Mouse (Mus musculus) limb, embryonic 15.5 days (tissue): ENCODE measurements around the gene Crb2. TPM values are rescaled to one million over a fixed set of nuclear protein-coding genes. Genes with fewer than 3 reads are reported as not detected.

Source experiments
- ATAC-seq: fragments of 200-750 bp; cut with Nextera tagmentation; 2 replicates; pipeline ENCODE4 v1.8.0; 2017; ENCODE audit warnings: low read depth, moderate TSS enrichment; ENCODE audit not compliant: insufficient number of reproducible peaks, low FRiP score, low TSS enrichment
- H3K27ac ChIP-seq: fragments of 300-500 bp; sonication (generic); 2 replicates; pipeline ENCODE4 v1.5.1; 2015; ENCODE audit warnings: moderate library complexity, mild to moderate bottlenecking, inconsistent platforms
- H3K27me3 ChIP-seq: fragments of 300-500 bp; sonication (generic); 2 replicates; pipeline ENCODE4 v1.6.1; 2015; ENCODE audit warnings: inconsistent platforms
- H3K36me3 ChIP-seq: fragments of 300-500 bp; sonication (generic); 2 replicates; pipeline ENCODE4 v1.6.1; 2015; ENCODE audit warnings: inconsistent platforms
- H3K4me1 ChIP-seq: fragments of 300-500 bp; sonication (generic); 2 replicates; pipeline ENCODE4 v1.6.1; 2015; ENCODE audit warnings: inconsistent platforms
- H3K4me2 ChIP-seq: fragments of 300-500 bp; sonication (generic); 2 replicates; pipeline ENCODE4 v1.6.1; 2015; ENCODE audit warnings: mild to moderate bottlenecking, inconsistent platforms
- H3K4me3 ChIP-seq: fragments of 300-500 bp; sonication (generic); 2 replicates; pipeline ENCODE4 v1.5.1; 2015; ENCODE audit warnings: mild to moderate bottlenecking, inconsistent platforms
- H3K9ac ChIP-seq: fragments of 300-500 bp; sonication (generic); 2 replicates; pipeline ENCODE4 v1.6.1; 2015; ENCODE audit warnings: inconsistent platforms
- H3K9me3 ChIP-seq: fragments of 300-500 bp; sonication (generic); 2 replicates; pipeline ENCODE4 v1.6.1; 2016; ENCODE audit warnings: inconsistent platforms
- WGBS: fragments of 180-500 bp; shearing (Covaris S2); methylation state at CpG from one replicate; pipeline ENCODE4 v1.1.7; 2015; 5-methylcytosine and 5-hydroxymethylcytosine counted together
- polyA plus RNA-seq: library from polyadenylated mRNA; unstranded; fragments of >200 nt; fragmentation: Nextera tagmentation; extraction: Ambion mirVana; gene quantifications from 2 replicates; pipeline ENCODE4 v1.2.1, GENCODE M21; 2015

The Crb2 gene
- polyA plus RNA-seq, 1 experiment from 2014 or later = 0.36 TPM

GRCm38 (mm10) chr2:37768903-37769302 lies 7.1 kb upstream of the Crb2 start:
- Histone ChIP-seq H3K36me3 (no peaks in the 10 kb centered on the region), H3K4me3 (no peak overlapping the region), H3K27ac (peak overlapping the region; percentile 79), H3K4me2 (no peak overlapping the region), H3K4me1 (peaks cover 70% of the 10 kb centered on the region), H3K27me3 (peaks cover 4% of the 10 kb centered on the region; the same call in 1 of the 2 replicates), H3K9me3 (no peaks in the 10 kb centered on the region), H3K9ac (no peak overlapping the region)
- WGBS = 13% methylated on average over 2 of the region's 2 CpGs
- ATAC-seq = peak; percentile 82

- WGBS = 78% methylated on average over 8 of the region's 8 CpGs
- H3K4me3 ChIP-seq = no peak overlapping the region
- H3K27me3 ChIP-seq = peaks cover 4% of the 10 kb centered on the region; the same call in 1 of the 2 replicates
- peaks cover 70% of the 10 kb centered on the region for H3K4me1 ChIP-seq
- H3K4me2 ChIP-seq = no peak overlapping the region
- no peak overlapping the region for H3K9ac ChIP-seq
- H3K9me3 ChIP-seq = no peaks in the 10 kb centered on the region
- peak overlapping the region; percentile 79 for H3K27ac ChIP-seq
- no peak for ATAC-seq
- no peaks in the 10 kb centered on the region for H3K36me3 ChIP-seq
Observed at GRCm38 (mm10) chr2:37769793-37770192, 6.3 kb upstream of the Crb2 start.

GRCm38 (mm10) chr2:37771618-37772285 lies 4.3 kb upstream of the Crb2 start:
- Histone ChIP-seq H3K36me3 (no peaks in the 10 kb centered on the region), H3K27ac (no peak overlapping the region), H3K4me1 (peaks cover 60% of the 10 kb centered on the region), H3K4me3 (peak overlapping the region; percentile 37), H3K27me3 (peaks cover 15% of the 10 kb centered on the region), H3K4me2 (peak overlapping the region; percentile 53), H3K9ac (no peak overlapping the region), H3K9me3 (no peaks in the 10 kb centered on the region)
- 1% methylated on average over 18 of the region's 18 CpGs for WGBS
- peak; percentile 25; the same call in 1 of the 2 replicates for ATAC-seq

GRCm38 (mm10) chr2:37774571-37774970 lies 1.5 kb upstream of the Crb2 start:
- Histone ChIP-seq H3K4me1 (peaks cover 44% of the 10 kb centered on the region), H3K4me3 (no peak overlapping the region), H3K9me3 (no peaks in the 10 kb centered on the region), H3K27ac (no peak overlapping the region), H3K27me3 (peaks cover 27% of the 10 kb centered on the region), H3K36me3 (no peaks in the 10 kb centered on the region), H3K9ac (no peak overlapping the region), H3K4me2 (no peak overlapping the region)
- WGBS = 12% methylated on average over 5 of the region's 5 CpGs
- ATAC-seq = no peak

- peak overlapping the region; percentile 21; the same call in 1 of the 2 replicates for H3K4me3 ChIP-seq
- ATAC-seq = no peak
- WGBS = 17% methylated on average over 20 of the region's 20 CpGs
- H3K36me3 ChIP-seq = no peaks in the 10 kb centered on the region
- peak overlapping the region; percentile 39 for H3K4me2 ChIP-seq
- H3K9ac ChIP-seq = no peak overlapping the region
- peaks cover 40% of the 10 kb centered on the region for H3K4me1 ChIP-seq
- no peak overlapping the region for H3K27ac ChIP-seq
- no peaks in the 10 kb centered on the region for H3K9me3 ChIP-seq
- peaks cover 30% of the 10 kb centered on the region for H3K27me3 ChIP-seq
Observed at GRCm38 (mm10) chr2:37776611-37777411, 762 bp downstream of the Crb2 start.

- Histone ChIP-seq H3K27ac (no peak overlapping the region), H3K4me3 (no peak overlapping the region), H3K27me3 (peaks cover 26% of the 10 kb centered on the region), H3K9me3 (no peaks in the 10 kb centered on the region), H3K9ac (no peak overlapping the region), H3K36me3 (no peaks in the 10 kb centered on the region), H3K4me2 (no peak overlapping the region), H3K4me1 (peaks cover 40% of the 10 kb centered on the region)
- 45% methylated on average over 10 of the region's 10 CpGs for WGBS
- ATAC-seq = no peak
Observed at GRCm38 (mm10) chr2:37777958-37778720, 2.1 kb downstream of the Crb2 start.

- no peaks in the 10 kb centered on the region for H3K9me3 ChIP-seq
- peak overlapping the region; percentile 7; the same call in 1 of the 2 replicates for H3K4me3 ChIP-seq
- no peak overlapping the region for H3K27ac ChIP-seq
- H3K9ac ChIP-seq = no peak overlapping the region
- peaks cover 32% of the 10 kb centered on the region for H3K27me3 ChIP-seq
- peaks cover 38% of the 10 kb centered on the region for H3K4me1 ChIP-seq
- 7% methylated on average over 14 of the region's 14 CpGs for WGBS
- no peak for ATAC-seq
- H3K36me3 ChIP-seq = no peaks in the 10 kb centered on the region
- H3K4me2 ChIP-seq = no peak overlapping the region
Observed at GRCm38 (mm10) chr2:37780270-37780929, 4.4 kb downstream of the Crb2 start.

- Histone ChIP-seq H3K4me3 (no peak overlapping the region), H3K4me2 (no peak overlapping the region), H3K27me3 (peaks cover 32% of the 10 kb centered on the region), H3K9me3 (no peaks in the 10 kb centered on the region), H3K27ac (no peak overlapping the region), H3K36me3 (no peaks in the 10 kb centered on the region), H3K4me1 (peaks cover 35% of the 10 kb centered on the region), H3K9ac (no peak overlapping the region)
- WGBS = 47% methylated on average over 3 of the region's 3 CpGs
- ATAC-seq = no peak
Observed at GRCm38 (mm10) chr2:37781421-37781820, 5.4 kb downstream of the Crb2 start.

- peaks cover 33% of the 10 kb centered on the region for H3K4me1 ChIP-seq
- H3K4me3 ChIP-seq = no peak overlapping the region
- no peak overlapping the region for H3K4me2 ChIP-seq
- H3K27ac ChIP-seq = no peak overlapping the region
- no peaks in the 10 kb centered on the region for H3K36me3 ChIP-seq
- H3K9me3 ChIP-seq = no peaks in the 10 kb centered on the region
- 15% methylated on average over 7 of the region's 7 CpGs for WGBS
- no peak overlapping the region for H3K9ac ChIP-seq
- ATAC-seq = no peak
- H3K27me3 ChIP-seq = peaks cover 30% of the 10 kb centered on the region
Observed at GRCm38 (mm10) chr2:37782002-37782401, 6.0 kb downstream of the Crb2 start.

GRCm38 (mm10) chr2:37784473-37784872 lies 8.4 kb downstream of the Crb2 start:
- no peak overlapping the region for H3K4me2 ChIP-seq
- no peak overlapping the region for H3K9ac ChIP-seq
- no peaks in the 10 kb centered on the region for H3K9me3 ChIP-seq
- no peaks in the 10 kb centered on the region for H3K36me3 ChIP-seq
- H3K27me3 ChIP-seq = peaks cover 25% of the 10 kb centered on the region
- H3K27ac ChIP-seq = no peak overlapping the region
- 60% methylated on average over 5 of the region's 5 CpGs for WGBS
- no peak overlapping the region for H3K4me3 ChIP-seq
- peaks cover 37% of the 10 kb centered on the region for H3K4me1 ChIP-seq
- no peak for ATAC-seq

- Histone ChIP-seq H3K27me3 (peaks cover 21% of the 10 kb centered on the region), H3K9me3 (no peaks in the 10 kb centered on the region), H3K4me2 (peak overlapping the region; percentile 80), H3K27ac (no peak overlapping the region), H3K4me1 (peaks cover 21% of the 10 kb centered on the region), H3K36me3 (no peaks in the 10 kb centered on the region), H3K4me3 (peak overlapping the region; percentile 41), H3K9ac (no peak overlapping the region)
- no peak for ATAC-seq
- WGBS = 26% methylated on average over 52 of the region's 52 CpGs
Observed at GRCm38 (mm10) chr2:37786461-37786860, 10.4 kb downstream of the Crb2 start.
